Mouse (Mus musculus): ENCODE data around the gene Trim41. TPM values are rescaled to one million over a fixed set of nuclear protein-coding genes. Genes with fewer than 3 reads are reported as not detected.

Trim41 gene
- polyA plus RNA-seq, 1 experiment, result 29.6 TPM

DNA sequence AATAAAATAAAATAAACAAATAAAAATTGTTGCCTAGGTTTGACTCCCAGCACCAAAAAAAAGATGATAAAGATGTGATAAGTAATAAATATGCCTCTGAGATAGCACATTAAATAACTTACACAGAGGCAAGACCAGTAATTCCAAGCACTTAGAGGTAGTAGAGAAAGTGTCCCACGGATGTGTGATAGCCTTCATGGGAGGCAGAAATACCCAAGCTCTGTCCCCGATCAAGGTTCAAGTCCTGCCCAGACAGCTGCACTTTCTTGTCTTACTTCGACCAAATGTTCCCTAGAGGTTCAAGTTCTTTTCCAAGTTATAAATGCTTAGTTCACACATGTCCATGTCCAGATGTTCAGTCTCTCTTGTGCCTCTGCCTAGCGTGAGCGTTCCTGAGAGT lies 27.9 kb downstream of the Trim41 start:
- no peak overlapping the region for H3K9ac ChIP-seq (ENCODE audit: low read depth, poor library complexity, severe bottlenecking)
- no peaks in the 10 kb centered on the region for H3K4me1 ChIP-seq (ENCODE audit: control insufficient read depth, insufficient read depth, low read length)
- no peak for TF ChIP-seq POLR2A (IDR thresholded peaks at IDR 0.05; ENCODE audit: insufficient read depth, low read length)
- no peak for TF ChIP-seq CTCF (IDR thresholded peaks at IDR 0.05; ENCODE audit: low read depth, low read length)
- TF ChIP-seq EP300 (IDR thresholded peaks at IDR 0.05; ENCODE audit: insufficient read depth, low read depth, low read length), result no peak
- no peaks in the 10 kb centered on the region for H3K27me3 ChIP-seq (ENCODE audit: control insufficient read depth, insufficient read depth, low read length, poor library complexity, severe bottlenecking)
- no peak overlapping the region for H3K4me3 ChIP-seq (ENCODE audit: low read depth, low read length)
- no peak overlapping the region for H3K27ac ChIP-seq (ENCODE audit: insufficient read depth, low read length)
- no peaks in the 10 kb centered on the region for H3K9me3 ChIP-seq (replicated peaks; ENCODE audit: control insufficient read depth, insufficient read depth, low read length, poor library complexity, severe bottlenecking)
- no peaks in the 10 kb centered on the region for H3K36me3 ChIP-seq (ENCODE audit: control insufficient read depth, insufficient read depth, low read length, poor library complexity, severe bottlenecking)

DNA sequence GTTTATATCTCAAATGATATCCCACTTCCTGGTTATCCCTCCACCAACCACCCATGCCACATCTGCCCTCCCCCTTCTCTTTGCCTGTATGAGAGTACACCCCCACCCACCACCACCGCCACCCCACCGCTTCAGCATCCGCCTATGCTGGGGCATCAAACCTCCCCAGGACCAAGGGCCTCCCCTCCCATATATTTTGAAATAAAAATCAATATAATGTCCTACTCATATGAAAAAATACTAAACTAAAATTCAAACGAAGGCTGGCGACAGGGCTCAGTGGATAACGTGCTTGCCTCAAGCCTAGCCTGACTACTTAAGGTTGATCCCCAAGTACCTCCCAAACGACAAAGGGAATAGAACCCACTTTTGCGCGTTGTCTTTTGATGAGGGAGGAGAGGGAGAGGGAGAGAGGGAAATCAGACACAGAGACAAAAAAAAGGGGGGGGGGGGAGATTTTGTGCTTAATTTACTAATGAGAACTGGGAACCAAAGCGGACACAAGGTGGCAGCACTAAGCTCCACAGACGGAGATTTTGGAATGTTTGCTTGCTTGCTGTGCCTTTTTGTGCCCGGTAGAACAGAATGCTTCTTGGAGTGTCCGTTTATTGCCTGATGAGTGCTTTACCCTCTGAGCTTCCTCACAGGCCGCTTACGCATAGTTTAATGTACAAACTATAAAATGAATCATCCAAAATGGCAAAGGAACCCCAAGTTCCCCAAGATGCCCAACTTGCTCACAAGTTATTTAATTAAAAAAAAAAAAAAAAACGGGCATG lies 28.7 kb downstream of the Trim41 start:
- 0 out of 2 replicates have a peak overlapping the region, but pooled peaks have one; percentile 54 for H3K27ac ChIP-seq (ENCODE audit: insufficient read depth, low read length)
- no peaks in the 10 kb centered on the region for H3K9me3 ChIP-seq (replicated peaks; ENCODE audit: control insufficient read depth, insufficient read depth, low read length, poor library complexity, severe bottlenecking)
- H3K36me3 ChIP-seq (ENCODE audit: control insufficient read depth, insufficient read depth, low read length, poor library complexity, severe bottlenecking), result no peaks in the 10 kb centered on the region
- peak overlapping the region; percentile 49 for H3K9ac ChIP-seq (ENCODE audit: low read depth, poor library complexity, severe bottlenecking)
- H3K27me3 ChIP-seq (ENCODE audit: control insufficient read depth, insufficient read depth, low read length, poor library complexity, severe bottlenecking), result no peaks in the 10 kb centered on the region
- TF ChIP-seq CTCF (IDR thresholded peaks at IDR 0.05; ENCODE audit: low read depth, low read length), result peak; percentile 35
- TF ChIP-seq EP300 (IDR thresholded peaks at IDR 0.05; ENCODE audit: insufficient read depth, low read depth, low read length), result no peak
- peak overlapping the region; percentile 73 for H3K4me3 ChIP-seq (ENCODE audit: low read depth, low read length)
- no peaks in the 10 kb centered on the region for H3K4me1 ChIP-seq (ENCODE audit: control insufficient read depth, insufficient read depth, low read length)

DNA sequence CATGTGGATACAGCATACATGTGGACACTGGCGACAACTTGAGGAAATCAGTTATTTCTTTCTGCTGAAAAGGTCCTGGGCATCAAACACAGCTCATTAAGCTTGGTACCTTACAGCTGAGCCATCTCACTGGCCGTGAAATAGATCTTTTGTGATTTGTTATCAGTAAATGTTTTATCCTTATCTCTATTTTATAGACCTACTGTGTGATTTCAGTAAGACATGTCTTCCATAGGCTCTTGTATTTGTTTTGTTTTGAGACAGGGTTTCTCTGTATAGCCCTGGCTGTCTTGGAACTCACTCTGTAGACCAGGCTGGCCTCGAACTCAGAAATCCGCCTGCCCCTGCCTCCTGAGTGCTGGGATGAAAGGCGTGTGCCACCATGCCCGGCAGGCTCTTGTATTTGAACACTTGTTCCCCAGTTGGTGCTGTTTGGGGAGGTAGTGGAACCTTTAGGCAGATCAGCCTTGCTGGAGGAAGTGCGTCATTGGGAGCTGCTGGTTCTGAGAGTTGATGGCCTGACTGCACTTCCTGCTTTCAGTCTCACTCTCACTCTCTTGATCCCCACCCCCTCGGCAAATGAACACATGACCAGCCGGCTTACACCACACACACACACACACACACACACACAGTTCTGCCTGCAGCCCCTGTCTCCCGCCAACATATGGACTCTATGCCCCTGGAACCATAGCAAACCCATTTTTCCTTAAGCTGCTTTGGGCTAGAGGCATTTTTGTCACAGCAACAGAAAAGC lies 29.5 kb downstream of the Trim41 start:
- H3K4me1 ChIP-seq (ENCODE audit: control insufficient read depth, insufficient read depth, low read length), result no peaks in the 10 kb centered on the region
- no peaks in the 10 kb centered on the region for H3K9me3 ChIP-seq (replicated peaks; ENCODE audit: control insufficient read depth, insufficient read depth, low read length, poor library complexity, severe bottlenecking)
- TF ChIP-seq CTCF (IDR thresholded peaks at IDR 0.05; ENCODE audit: low read depth, low read length), result no peak
- TF ChIP-seq EP300 (IDR thresholded peaks at IDR 0.05; ENCODE audit: insufficient read depth, low read depth, low read length), result no peak
- no peak for TF ChIP-seq POLR2A (IDR thresholded peaks at IDR 0.05; ENCODE audit: insufficient read depth, low read length)
- no peaks in the 10 kb centered on the region for H3K27me3 ChIP-seq (ENCODE audit: control insufficient read depth, insufficient read depth, low read length, poor library complexity, severe bottlenecking)
- peak overlapping the region; percentile 19; the same call in 1 of the 2 replicates for H3K27ac ChIP-seq (ENCODE audit: insufficient read depth, low read length)
- no peaks in the 10 kb centered on the region for H3K36me3 ChIP-seq (ENCODE audit: control insufficient read depth, insufficient read depth, low read length, poor library complexity, severe bottlenecking)
- peak overlapping the region; percentile 49; the same call in 1 of the 2 replicates for H3K9ac ChIP-seq (ENCODE audit: low read depth, poor library complexity, severe bottlenecking)
- H3K4me3 ChIP-seq (ENCODE audit: low read depth, low read length), result peak overlapping the region; percentile 61

DNA sequence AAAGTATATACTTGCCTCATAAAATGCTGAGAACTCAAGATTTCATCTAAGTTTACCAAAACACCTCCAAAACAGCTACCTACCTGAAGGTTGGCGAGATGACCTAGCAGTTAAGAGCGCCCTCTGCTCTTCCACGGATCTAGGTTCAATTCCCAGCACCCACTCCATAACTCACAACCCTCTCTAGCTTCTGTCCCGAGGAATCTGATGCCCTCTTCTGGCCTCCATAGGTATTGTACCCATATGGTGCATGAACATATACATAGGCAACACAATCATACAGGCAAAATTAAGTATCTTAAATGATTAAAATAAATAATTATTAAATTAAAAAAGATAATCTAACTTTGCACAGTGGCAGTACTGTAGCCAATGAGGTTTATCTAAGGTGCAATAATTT lies 34.9 kb downstream of the Trim41 start:
- TF ChIP-seq CTCF (IDR thresholded peaks at IDR 0.05; ENCODE audit: low read depth, low read length), result no peak
- no peak for TF ChIP-seq POLR2A (IDR thresholded peaks at IDR 0.05; ENCODE audit: insufficient read depth, low read length)
- no peak for TF ChIP-seq EP300 (IDR thresholded peaks at IDR 0.05; ENCODE audit: insufficient read depth, low read depth, low read length)
- Histone ChIP-seq H3K9ac (ENCODE audit: low read depth, poor library complexity, severe bottlenecking) (no peak overlapping the region), H3K27me3 (ENCODE audit: control insufficient read depth, insufficient read depth, low read length, poor library complexity, severe bottlenecking) (no peaks in the 10 kb centered on the region), H3K27ac (ENCODE audit: insufficient read depth, low read length) (no peak overlapping the region), H3K4me1 (ENCODE audit: control insufficient read depth, insufficient read depth, low read length) (no peaks in the 10 kb centered on the region), H3K9me3 (replicated peaks; ENCODE audit: control insufficient read depth, insufficient read depth, low read length, poor library complexity, severe bottlenecking) (no peaks in the 10 kb centered on the region), H3K36me3 (ENCODE audit: control insufficient read depth, insufficient read depth, low read length, poor library complexity, severe bottlenecking) (no peaks in the 10 kb centered on the region), H3K4me3 (ENCODE audit: low read depth, low read length) (no peak overlapping the region)

DNA sequence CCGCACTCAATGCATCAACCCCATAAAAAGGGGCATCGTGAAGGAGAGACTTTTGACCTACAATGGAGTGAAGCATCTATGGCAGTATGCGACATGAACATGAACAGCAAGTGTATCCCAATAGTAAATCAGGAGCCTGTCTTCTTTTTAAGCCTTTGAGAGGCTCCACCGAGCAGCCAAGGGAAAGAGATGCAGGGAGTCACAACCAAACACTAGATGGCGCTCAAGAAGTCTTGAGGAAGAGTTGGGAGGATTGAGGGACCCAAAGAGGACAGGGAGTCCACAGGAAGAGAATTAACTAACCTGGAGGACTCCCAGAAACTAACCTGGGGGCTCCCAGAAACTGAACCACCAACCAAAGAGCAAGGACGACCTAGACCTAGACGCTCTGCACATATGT lies 37.7 kb downstream of the Trim41 start:
- no peaks in the 10 kb centered on the region for H3K4me1 ChIP-seq (ENCODE audit: control insufficient read depth, insufficient read depth, low read length)
- H3K9me3 ChIP-seq (replicated peaks; ENCODE audit: control insufficient read depth, insufficient read depth, low read length, poor library complexity, severe bottlenecking), result no peaks in the 10 kb centered on the region
- no peaks in the 10 kb centered on the region for H3K36me3 ChIP-seq (ENCODE audit: control insufficient read depth, insufficient read depth, low read length, poor library complexity, severe bottlenecking)
- H3K27me3 ChIP-seq (ENCODE audit: control insufficient read depth, insufficient read depth, low read length, poor library complexity, severe bottlenecking), result no peaks in the 10 kb centered on the region
- peak; percentile 51 for TF ChIP-seq CTCF (IDR thresholded peaks at IDR 0.05; ENCODE audit: low read depth, low read length)
- TF ChIP-seq POLR2A (IDR thresholded peaks at IDR 0.05; ENCODE audit: insufficient read depth, low read length), result no peak
- no peak for TF ChIP-seq EP300 (IDR thresholded peaks at IDR 0.05; ENCODE audit: insufficient read depth, low read depth, low read length)
- H3K27ac ChIP-seq (ENCODE audit: insufficient read depth, low read length), result no peak overlapping the region
- H3K4me3 ChIP-seq (ENCODE audit: low read depth, low read length), result peak overlapping the region; percentile 57
- H3K9ac ChIP-seq (ENCODE audit: low read depth, poor library complexity, severe bottlenecking), result peak overlapping the region; percentile 54

DNA sequence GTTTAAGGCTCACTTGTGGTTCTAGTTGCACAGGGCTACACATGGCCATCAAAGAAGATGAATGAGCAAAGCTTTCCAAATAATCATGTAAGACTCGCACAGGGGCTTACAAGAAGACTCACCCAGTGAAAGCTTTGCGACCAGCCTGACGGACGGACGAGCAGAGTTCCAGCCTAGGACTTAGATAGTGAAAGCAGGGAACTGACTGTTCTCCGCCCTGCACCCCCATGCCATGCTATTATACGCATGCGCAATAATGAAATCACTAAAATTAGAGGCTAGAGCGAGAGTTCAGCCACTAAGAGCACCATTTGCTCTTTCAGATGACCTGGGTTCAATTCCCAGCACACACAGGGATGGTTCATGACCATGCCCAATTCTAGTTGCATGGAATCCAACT lies 39.9 kb downstream of the Trim41 start:
- H3K27me3 ChIP-seq (ENCODE audit: control insufficient read depth, insufficient read depth, low read length, poor library complexity, severe bottlenecking), result no peaks in the 10 kb centered on the region
- no peak overlapping the region for H3K4me3 ChIP-seq (ENCODE audit: low read depth, low read length)
- no peak for TF ChIP-seq EP300 (IDR thresholded peaks at IDR 0.05; ENCODE audit: insufficient read depth, low read depth, low read length)
- TF ChIP-seq POLR2A (IDR thresholded peaks at IDR 0.05; ENCODE audit: insufficient read depth, low read length), result no peak
- TF ChIP-seq CTCF (IDR thresholded peaks at IDR 0.05; ENCODE audit: low read depth, low read length), result no peak
- H3K27ac ChIP-seq (ENCODE audit: insufficient read depth, low read length), result no peak overlapping the region
- H3K9me3 ChIP-seq (replicated peaks; ENCODE audit: control insufficient read depth, insufficient read depth, low read length, poor library complexity, severe bottlenecking), result no peaks in the 10 kb centered on the region
- H3K9ac ChIP-seq (ENCODE audit: low read depth, poor library complexity, severe bottlenecking), result no peak overlapping the region
- no peaks in the 10 kb centered on the region for H3K4me1 ChIP-seq (ENCODE audit: control insufficient read depth, insufficient read depth, low read length)
- H3K36me3 ChIP-seq (ENCODE audit: control insufficient read depth, insufficient read depth, low read length, poor library complexity, severe bottlenecking), result no peaks in the 10 kb centered on the region

All from ES-Bruce4 (cell line).